Mouse (Mus musculus): ENCODE measurements around the gene Srarp.

Gene Srarp

GRCm38 (mm10) chr4:141456193-141456938, 20.5 kb upstream of the Srarp start:
- DNase-seq, result no peak

GRCm38 (mm10) chr4:141455526-141455925, 19.6 kb upstream of the Srarp start:
- no peak for DNase-seq

- no peak for DNase-seq
These were observed 18.9 kb upstream of the Srarp start for GRCm38 (mm10) chr4:141454581-141455350.

- no peak for DNase-seq
These were observed 16.1 kb upstream of the Srarp start for GRCm38 (mm10) chr4:141451916-141452450.

GRCm38 (mm10) chr4:141451251-141451650, 15.3 kb upstream of the Srarp start:
- no peak for DNase-seq

GRCm38 (mm10) chr4:141446211-141446610, 10.3 kb upstream of the Srarp start:
- no peak for DNase-seq

- DNase-seq, result no peak
These were observed 9.4 kb upstream of the Srarp start for GRCm38 (mm10) chr4:141445328-141445720.

GRCm38 (mm10) chr4:141444451-141445327, 8.8 kb upstream of the Srarp start, which contains the start of gene Zbtb17:
Gene Zbtb17, plus strand, starts transcription at chr4:141444654.
- peak; percentile 86 for DNase-seq

GRCm38 (mm10) chr4:141443641-141444429, 7.9 kb upstream of the Srarp start:
- no peak for DNase-seq

GRCm38 (mm10) chr4:141440877-141441276, 5.0 kb upstream of the Srarp start:
- no peak for DNase-seq

- DNase-seq, result no peak
These were observed 3.3 kb upstream of the Srarp start for GRCm38 (mm10) chr4:141439083-141439803.

- DNase-seq, result no peak
These were observed 2.7 kb downstream of the Srarp start for GRCm38 (mm10) chr4:141433191-141433590.

- no peak for DNase-seq
These were observed 3.2 kb downstream of the Srarp start for GRCm38 (mm10) chr4:141432666-141433065.

- DNase-seq, result peak; percentile 63
These were observed 4.9 kb downstream of the Srarp start for GRCm38 (mm10) chr4:141430997-141431396.

GRCm38 (mm10) chr4:141429847-141430246, 6.1 kb downstream of the Srarp start:
- no peak for DNase-seq

- no peak for DNase-seq
These were observed 6.5 kb downstream of the Srarp start for GRCm38 (mm10) chr4:141429381-141429780.

- no peak for DNase-seq
These were observed 8.0 kb downstream of the Srarp start for GRCm38 (mm10) chr4:141427921-141428320.

- no peak for DNase-seq
These were observed 8.8 kb downstream of the Srarp start for GRCm38 (mm10) chr4:141426796-141427745.

GRCm38 (mm10) chr4:141425484-141426479, 10.1 kb downstream of the Srarp start:
- peak; percentile 45 for DNase-seq

Measured in cerebellum, adult 11-12 months (tissue).